17 mouse cellular contexts compared by ENCODE assay signal in the genomic region with DNA sequence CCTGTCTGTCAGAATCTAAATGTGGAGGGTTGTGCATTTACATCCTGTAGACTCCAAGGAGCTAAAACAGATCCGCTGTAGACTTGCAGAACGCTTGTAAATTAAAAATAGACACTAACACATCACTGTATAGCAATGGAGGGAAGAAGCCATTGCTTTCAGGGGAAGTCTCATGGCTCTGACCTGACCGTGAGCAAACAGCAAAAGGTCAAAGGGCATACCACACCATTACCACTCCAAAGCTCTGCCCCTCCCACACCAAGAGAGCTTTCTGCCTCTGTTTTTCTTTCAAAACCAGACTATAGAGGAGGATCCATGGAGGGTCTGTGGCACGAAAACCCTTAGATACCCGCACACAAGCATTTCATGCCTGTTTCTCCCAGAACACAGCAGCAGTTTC.
"Had no signal": no experiment of that assay in that cellular context is flagged by ENCODE, and none has a peak within 500 bp of the region (broad histone marks: within the 10 kb centered on the region; RNA-seq: fewer than 3 reads in every experiment).

No protein-coding gene starts in this region.

- H3K4me3 ChIP-seq: left cerebral cortex, adult 2 months; limb, embryonic 15.5 days; liver, embryonic 15.5 days; midbrain, embryonic 10.5 days; myocyte; neural tube, embryonic 15.5 days had no signal

- H3K36me3 ChIP-seq: limb, embryonic 15.5 days; liver, embryonic 15.5 days; midbrain, embryonic 10.5 days; neural tube, embryonic 15.5 days had no signal

- H3K27me3 ChIP-seq: limb, embryonic 15.5 days; liver, embryonic 15.5 days; neural tube, embryonic 15.5 days had no signal

- H3K4me2 ChIP-seq: limb, embryonic 15.5 days; liver, embryonic 15.5 days; lung, embryonic 14.5 days; neural tube, embryonic 15.5 days had no signal

- H3K9ac ChIP-seq: limb, embryonic 15.5 days; liver, embryonic 15.5 days; lung, embryonic 14.5 days; neural tube, embryonic 15.5 days had no signal

- H3K4me1 ChIP-seq: liver, embryonic 15.5 days; neural tube, embryonic 15.5 days had no signal

- ATAC-seq: intestine, postnatal 0 days had no signal

- DNase-seq: kidney, adult 8-10 months; kidney, postnatal 25 days; lung, embryonic 14.5 days; lung, postnatal 10 days; lung, postnatal 4 days; midbrain, embryonic 14.5 days; retina, postnatal 1 day; right cerebral cortex, postnatal 14 days; thymus, adult 2 months; thymus, postnatal 25 days had no signal

- H3K9me3 ChIP-seq: limb, embryonic 15.5 days; liver, embryonic 15.5 days; midbrain, embryonic 10.5 days; neural tube, embryonic 15.5 days had no signal

- H3K27ac ChIP-seq: left cerebral cortex, adult 2 months; limb, embryonic 15.5 days; liver, embryonic 15.5 days; midbrain, embryonic 10.5 days; neural tube, embryonic 15.5 days had no signal
